Mouse (Mus musculus) ES-E14 (cell line): ENCODE measurements around the gene Ttc27. TPM values are rescaled to one million over a fixed set of nuclear protein-coding genes. Genes with fewer than 3 reads are reported as not detected.

Source experiments
- DNase-seq: peaks from one replicate; pipeline ENCODE4 v3.0.0-alpha.2; 2013; ENCODE audit warnings: low read depth, low spot score
- H3K27ac ChIP-seq: 2 replicates; pipeline ENCODE4 v1.5.1; 2012; ENCODE audit warnings: low read depth, mild to moderate bottlenecking, low read length, moderate library complexity, mixed read lengths; ENCODE audit not compliant: poor library complexity, insufficient read depth, severe bottlenecking
- H3K36me3 ChIP-seq: 2 replicates; pipeline ENCODE4 v1.6.1; 2012; ENCODE audit warnings: mild to moderate bottlenecking, low read length, moderate library complexity, mixed read lengths; ENCODE audit not compliant: control insufficient read depth, poor library complexity, insufficient read depth, severe bottlenecking
- H3K4me1 ChIP-seq, 2 experiments: fragments of 150-350 bp in 1 of 2; sonication (generic) in 1 of 2; 2 replicates each; pipeline ENCODE4 v1.6.1; 2012; ENCODE audit warnings: low read length in 2 of 2, mild to moderate bottlenecking in 1 of 2, mixed read lengths in 1 of 2; ENCODE audit not compliant: control insufficient read depth in 2 of 2, insufficient read depth in 2 of 2, poor library complexity in 1 of 2
- H3K4me3 ChIP-seq, 2 experiments: fragments of 150-350 bp in 1 of 2; sonication (generic) in 1 of 2; 2 replicates each; pipeline ENCODE4 v1.5.1; 2012; ENCODE audit warnings: low read length in 2 of 2, low read depth in 1 of 2, mild to moderate bottlenecking in 1 of 2, mixed read lengths in 1 of 2; ENCODE audit not compliant: insufficient read depth in 1 of 2, poor library complexity in 1 of 2, severe bottlenecking in 1 of 2
- H3K9ac ChIP-seq: 2 replicates; pipeline ENCODE4 v1.6.1; 2012; ENCODE audit warnings: low read depth, mild to moderate bottlenecking, low read length, mixed read lengths; ENCODE audit not compliant: poor library complexity, insufficient read depth, severe bottlenecking
- H3K9me3 ChIP-seq: fragments of 150-350 bp; sonication (generic); 2 replicates; pipeline ENCODE4 v1.6.1; 2012; ENCODE audit warnings: low read depth, mild to moderate bottlenecking, low read length; ENCODE audit not compliant: control insufficient read depth, insufficient read depth
- CHD2 ChIP-seq: IDR thresholded peaks from 2 replicates; pipeline ENCODE4 v1.6.1; 2014; ENCODE audit warnings: mild to moderate bottlenecking, low read depth, low read length, inconsistent platforms
- HCFC1 ChIP-seq: IDR thresholded peaks from 2 replicates; pipeline ENCODE4 v1.6.1; 2012; ENCODE audit warnings: low read length, inconsistent platforms, borderline replicate concordance; ENCODE audit not compliant: insufficient read depth
- MAFK ChIP-seq: IDR thresholded peaks from 2 replicates; pipeline ENCODE4 v1.6.1; 2014; ENCODE audit warnings: mild to moderate bottlenecking, low read depth, low read length, inconsistent platforms; ENCODE audit not compliant: insufficient read depth
- ZC3H11A ChIP-seq: IDR thresholded peaks from 2 replicates; pipeline ENCODE4 v1.6.1; 2012; ENCODE audit warnings: low read depth, mild to moderate bottlenecking, inconsistent platforms, low read length, borderline replicate concordance
- ZNF384 ChIP-seq: IDR thresholded peaks from 2 replicates; pipeline ENCODE4 v1.6.1; 2012; ENCODE audit warnings: low read depth, low read length, inconsistent platforms
- in situ Hi-C, 2 experiments: fragments of 600-800 bp; cut with MboI; formaldehyde crosslinking; loops; one replicate each; pipeline ENCODE4 v1.15.1; 2025; ENCODE audit warnings: low sequenced_read_pairs in 2 of 2, inconsistent platforms in 1 of 2; ENCODE audit not compliant: unreplicated experiment in 2 of 2
- total RNA-seq: library from RNA; depleted of rRNA; stranded (reverse); fragments of 300-350 nt; gene quantifications from 2 replicates; pipeline ENCODE4 v1.2.3, GENCODE M21; 2012

The Ttc27 gene
- total RNA-seq, 1 experiment, result 52.3 TPM

GRCm38 (mm10) chr17:74804321-74804930 lies 86.9 kb downstream of the Ttc27 start:
- Histone ChIP-seq H3K4me1 (no peaks in the 10 kb centered on the region), H3K27ac (no peak overlapping the region), H3K36me3 (peaks cover 6% of the 10 kb centered on the region), H3K9me3 (no peaks in the 10 kb centered on the region), H3K4me3 (no peak overlapping the region), H3K9ac (no peak overlapping the region)
- DNase-seq, result no peak
- TF ChIP-seq ZC3H11A, result no peak
- no peak for TF ChIP-seq ZNF384
- TF ChIP-seq CHD2, result no peak
- TF ChIP-seq MAFK, result no peak
- TF ChIP-seq HCFC1, result no peak
- in situ Hi-C loops, result loop anchor here in 1 of 2 experiments (10.0 to 25.0 kb wide), 2 partner anchors 200 to 558 kb away; partner anchors contain the start of gene Ltbp1

- Histone ChIP-seq H3K9me3 (no peaks in the 10 kb centered on the region), H3K4me3 (no peak overlapping the region), H3K36me3 (peaks cover 2% of the 10 kb centered on the region), H3K9ac (no peak overlapping the region), H3K27ac (no peak overlapping the region), H3K4me1 (no peaks in the 10 kb centered on the region)
- no peak for TF ChIP-seq ZNF384
- no peak for TF ChIP-seq CHD2
- no peak for TF ChIP-seq MAFK
- TF ChIP-seq ZC3H11A, result no peak
- TF ChIP-seq HCFC1, result no peak
- DNase-seq, result no peak
- in situ Hi-C loops, result loop anchor here in 1 of 2 experiments (10.0 to 25.0 kb wide), 2 partner anchors 197 to 555 kb away; partner anchors contain the start of gene Ltbp1
These were observed 90.1 kb downstream of the Ttc27 start for GRCm38 (mm10) chr17:74807509-74808248.

GRCm38 (mm10) chr17:74808330-74808729 lies 90.8 kb downstream of the Ttc27 start:
- Histone ChIP-seq H3K9ac (no peak overlapping the region), H3K27ac (no peak overlapping the region), H3K4me1 (no peaks in the 10 kb centered on the region), H3K36me3 (peaks cover 2% of the 10 kb centered on the region), H3K9me3 (no peaks in the 10 kb centered on the region), H3K4me3 (no peak overlapping the region)
- in situ Hi-C loops, result loop anchor here in 1 of 2 experiments (10.0 to 25.0 kb wide), 2 partner anchors 196 to 554 kb away; partner anchors contain the start of gene Ltbp1
- DNase-seq, result no peak
- TF ChIP-seq ZNF384, result no peak
- no peak for TF ChIP-seq HCFC1
- no peak for TF ChIP-seq ZC3H11A
- TF ChIP-seq MAFK, result no peak
- TF ChIP-seq CHD2, result no peak

GRCm38 (mm10) chr17:74808901-74809300 lies 91.4 kb downstream of the Ttc27 start:
- no peak overlapping the region for H3K4me3 ChIP-seq
- H3K9me3 ChIP-seq, result no peaks in the 10 kb centered on the region
- H3K4me1 ChIP-seq, result no peaks in the 10 kb centered on the region
- no peak overlapping the region for H3K9ac ChIP-seq
- DNase-seq, result no peak
- H3K27ac ChIP-seq, result no peak overlapping the region
- H3K36me3 ChIP-seq, result peaks cover 2% of the 10 kb centered on the region
- in situ Hi-C loops, result loop anchor here in 1 of 2 experiments (10.0 to 25.0 kb wide), 2 partner anchors 196 to 553 kb away; partner anchors contain the start of gene Ltbp1
- TF ChIP-seq HCFC1 (no peak), CHD2 (no peak), MAFK (no peak), ZC3H11A (no peak), ZNF384 (no peak)
